Mouse (Mus musculus) yolk sac, embryonic 10.5 days (tissue): ENCODE measurements at regions not wholly inside any gene's neighbourhood (a gene's known extent, or its start where the extent isn't known, plus 50 kb on each side); places are given as distances from the start of the nearest gene placed in this dataset.

Source experiments
- DNase-seq: peaks from one replicate; pipeline ENCODE4 v3.0.0-alpha.2; 2017; ENCODE audit warnings: low spot score

DNA sequence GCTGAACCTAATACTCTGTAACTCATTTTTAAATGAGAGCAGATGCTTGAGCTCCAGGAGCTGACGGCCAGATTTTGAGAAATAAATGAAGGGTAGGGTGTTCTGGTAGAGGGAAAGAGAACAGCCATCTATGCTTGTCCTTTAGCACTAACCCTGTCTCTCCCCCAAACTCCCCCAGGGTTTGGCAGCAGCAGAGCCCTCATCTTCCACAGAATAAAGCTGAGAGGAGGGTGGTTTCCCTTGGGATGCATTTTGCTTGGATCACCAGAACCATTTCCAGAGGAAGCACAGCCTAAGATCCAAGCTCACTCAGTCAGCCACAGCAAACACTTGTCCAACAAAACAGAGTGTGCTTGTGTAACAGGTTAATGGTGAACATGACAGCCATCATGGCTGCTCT, 464.8 kb upstream of the Marcks start:
- no peak for DNase-seq

GRCm38 (mm10) chr10:37602936-37603335, 464.2 kb upstream of the Marcks start:
- DNase-seq = no peak

DNA sequence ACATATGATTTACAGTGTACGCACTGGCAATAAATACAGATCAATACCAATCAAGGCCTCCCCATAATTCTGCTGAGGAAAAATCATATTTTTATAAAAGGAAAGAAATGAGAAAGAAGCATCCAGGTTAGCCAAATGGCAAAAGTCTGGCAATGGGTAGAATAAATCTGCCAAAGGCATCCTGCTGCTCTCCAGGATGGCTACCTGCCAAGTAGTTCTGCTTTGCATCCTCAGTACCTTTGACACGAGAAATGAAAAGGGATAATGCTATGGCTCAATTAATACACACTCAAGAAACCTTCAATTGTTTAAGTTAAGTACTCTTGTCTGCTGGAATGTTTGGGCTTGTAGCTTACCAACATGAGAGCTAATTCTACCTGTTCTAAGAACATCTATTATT, 451.2 kb upstream of the Marcks start:
- no peak for DNase-seq

DNA sequence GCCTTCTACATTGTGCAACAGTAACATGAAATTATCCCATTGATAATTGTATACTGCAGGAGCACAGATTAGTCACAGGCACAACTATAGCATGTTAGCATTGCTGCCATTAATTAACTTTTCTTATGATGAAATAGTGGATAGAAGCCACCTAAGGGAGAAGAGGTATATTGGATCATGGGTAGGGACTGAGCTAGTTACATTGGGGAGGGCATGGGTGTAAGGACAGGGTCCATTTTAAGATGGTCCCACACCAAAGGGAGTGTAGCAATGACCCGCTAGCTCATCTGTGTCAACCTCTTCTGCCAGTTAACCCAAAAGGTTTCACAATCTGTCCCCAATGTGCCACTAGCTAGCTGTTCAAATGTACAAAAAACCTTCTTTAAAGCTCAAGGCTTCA, 450.3 kb upstream of the Marcks start:
- no peak for DNase-seq

GRCm38 (mm10) chr10:37571171-37571570, 432.5 kb upstream of the Marcks start:
- DNase-seq = no peak

GRCm38 (mm10) chr10:37561705-37562104, 423.0 kb upstream of the Marcks start:
- DNase-seq = no peak

GRCm38 (mm10) chr10:37549446-37549845, 410.7 kb upstream of the Marcks start:
- DNase-seq = no peak

DNA sequence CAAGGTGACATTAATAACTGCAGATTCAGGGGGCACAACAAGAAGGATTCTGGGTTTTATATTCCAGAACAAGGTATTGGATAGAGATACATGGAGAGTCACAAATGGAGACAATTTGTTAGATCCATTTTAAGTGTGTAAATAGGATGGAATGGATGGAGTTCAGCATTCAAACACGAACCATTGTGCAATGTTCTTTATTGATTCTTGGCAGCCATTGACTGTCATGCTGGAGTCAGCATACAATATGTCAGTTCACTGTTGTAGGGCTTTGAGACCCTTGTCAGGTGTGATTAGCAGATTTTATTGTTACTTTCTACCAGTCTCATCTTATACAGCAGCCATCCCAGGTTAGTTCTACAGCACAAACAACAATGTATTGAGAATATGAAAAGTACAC, 402.0 kb upstream of the Marcks start:
- no peak for DNase-seq

DNA sequence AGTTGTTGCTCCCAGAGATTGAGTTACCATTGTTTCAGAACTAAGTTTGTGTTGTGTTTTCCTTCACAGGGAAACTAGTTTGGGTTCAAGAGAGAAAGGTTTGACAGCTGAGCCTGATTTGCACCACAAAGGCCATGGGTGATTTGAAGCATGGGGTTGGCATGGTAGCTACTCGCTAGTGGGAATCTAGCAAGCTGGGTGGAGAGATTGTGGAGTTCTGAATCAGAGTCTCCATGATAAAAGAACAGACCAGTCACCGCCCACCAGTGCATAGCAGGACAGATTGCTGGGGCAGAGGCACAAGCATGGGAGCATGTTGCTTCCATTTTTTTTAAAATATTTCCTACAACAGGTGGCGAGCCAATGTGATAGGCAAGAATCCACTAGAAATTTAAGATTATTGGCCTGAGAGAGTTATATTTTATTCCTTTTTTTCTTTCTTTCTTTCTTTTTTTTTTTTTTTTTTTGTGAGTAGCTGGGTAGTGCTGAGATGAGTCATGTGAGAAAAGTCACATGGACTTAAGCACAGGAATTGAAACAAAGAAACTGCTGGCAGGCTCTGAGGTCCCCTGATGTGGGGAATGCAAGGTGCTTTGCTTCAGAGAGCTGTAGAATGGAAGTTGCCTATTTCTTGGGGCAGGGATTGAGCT, 367.4 kb upstream of the Marcks start:
- DNase-seq = no peak

- no peak for DNase-seq
These were observed 365.7 kb upstream of the Marcks start for GRCm38 (mm10) chr10:37504468-37504867.

GRCm38 (mm10) chr10:37502505-37502904, 363.8 kb upstream of the Marcks start:
- no peak for DNase-seq

GRCm38 (mm10) chr10:37501043-37501442, 362.3 kb upstream of the Marcks start:
- DNase-seq = no peak

DNA sequence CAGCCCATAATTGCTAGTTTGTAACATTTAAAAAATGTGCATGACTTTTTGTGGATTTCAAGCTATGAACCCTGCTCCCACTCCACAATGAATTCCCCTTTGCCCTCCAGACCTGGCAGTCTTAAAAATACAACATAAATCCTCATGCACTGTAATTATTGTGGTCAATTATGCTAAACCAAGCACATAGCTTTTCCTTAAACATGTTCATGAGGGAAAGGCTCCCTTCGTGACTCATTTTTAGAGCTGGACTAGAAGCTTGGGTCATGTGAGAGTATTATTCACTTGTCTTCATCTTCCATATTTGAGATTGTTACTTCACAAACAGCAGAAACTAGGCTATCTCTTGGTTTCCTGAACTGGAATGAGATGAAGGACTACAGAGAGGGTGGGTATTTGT, 356.7 kb upstream of the Marcks start:
- DNase-seq = no peak

DNA sequence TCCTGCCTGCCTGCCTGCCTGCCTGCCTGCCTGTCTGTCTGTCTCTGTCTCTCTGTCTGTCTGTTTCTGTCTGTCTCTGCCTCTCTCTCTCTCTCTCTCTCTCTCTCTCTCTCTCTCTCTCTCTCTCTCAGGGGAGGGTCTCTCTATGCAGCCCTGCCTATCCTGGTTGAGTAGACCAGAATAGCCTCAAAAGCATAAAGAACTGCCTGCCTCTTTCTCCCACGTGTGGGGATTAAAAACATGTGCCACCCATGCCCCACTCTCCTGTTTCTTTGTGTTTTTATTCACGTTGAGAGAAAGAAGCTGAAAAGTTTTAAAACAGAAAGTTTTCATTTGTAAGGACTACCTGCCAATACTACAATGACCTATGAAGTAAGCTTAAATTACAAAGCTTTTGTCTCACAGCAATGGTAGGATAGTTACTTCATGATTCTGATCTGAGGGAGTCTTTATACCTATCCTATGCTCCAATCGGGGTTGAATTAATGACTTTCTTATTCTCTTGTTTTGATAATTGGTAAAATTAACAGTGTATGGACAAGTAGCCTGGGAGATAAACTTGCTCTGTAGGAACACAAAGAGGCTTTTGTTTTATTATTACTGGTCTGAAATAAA, 355.9 kb upstream of the Marcks start:
- DNase-seq = no peak

GRCm38 (mm10) chr10:37494098-37494497, 355.4 kb upstream of the Marcks start:
- DNase-seq = no peak

- DNase-seq = no peak
These were observed 345.7 kb upstream of the Marcks start for GRCm38 (mm10) chr10:37484311-37485023.

DNA sequence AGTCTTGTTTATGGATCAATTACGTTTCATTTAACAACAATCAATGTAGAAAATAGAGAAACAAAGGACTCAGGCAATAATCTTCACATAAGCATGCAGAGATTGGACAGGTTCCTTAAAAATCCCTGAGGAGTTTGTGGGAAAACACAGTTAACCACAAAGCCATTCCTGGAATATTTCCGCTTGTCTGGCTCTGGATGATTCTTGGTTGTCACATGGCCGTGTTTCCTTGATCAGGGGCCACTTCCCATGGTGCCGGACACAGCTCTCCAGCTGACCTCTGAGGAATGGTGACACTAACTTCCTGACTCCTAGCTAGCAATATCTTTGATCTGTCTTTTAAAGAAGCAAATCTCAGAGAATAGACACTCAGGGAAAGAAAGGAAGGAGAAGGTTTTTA, 344.8 kb upstream of the Marcks start:
- no peak for DNase-seq

- no peak for DNase-seq
These were observed 343.2 kb upstream of the Marcks start for GRCm38 (mm10) chr10:37481879-37482278.

DNA sequence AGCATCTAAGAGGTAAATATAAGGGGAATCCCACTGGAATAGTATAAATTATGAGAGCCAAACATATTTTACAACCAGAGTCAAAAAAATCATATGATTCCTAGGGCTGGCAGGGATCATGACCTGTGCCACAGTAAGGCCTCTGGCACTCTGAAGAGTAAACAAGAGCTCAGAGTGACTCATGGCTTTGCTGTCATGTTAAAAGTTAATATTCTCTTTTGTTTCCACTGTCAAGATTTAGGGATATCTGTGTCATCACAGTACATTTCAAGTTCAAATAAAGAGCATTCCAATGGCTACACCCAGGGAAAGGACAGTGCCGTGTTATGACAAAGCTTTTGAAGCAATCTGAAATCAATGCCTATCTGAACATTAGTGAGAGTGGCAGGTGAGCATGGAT, 341.6 kb upstream of the Marcks start:
- DNase-seq = no peak

- no peak for DNase-seq
These were observed 339.4 kb upstream of the Marcks start for GRCm38 (mm10) chr10:37478108-37478507.

DNA sequence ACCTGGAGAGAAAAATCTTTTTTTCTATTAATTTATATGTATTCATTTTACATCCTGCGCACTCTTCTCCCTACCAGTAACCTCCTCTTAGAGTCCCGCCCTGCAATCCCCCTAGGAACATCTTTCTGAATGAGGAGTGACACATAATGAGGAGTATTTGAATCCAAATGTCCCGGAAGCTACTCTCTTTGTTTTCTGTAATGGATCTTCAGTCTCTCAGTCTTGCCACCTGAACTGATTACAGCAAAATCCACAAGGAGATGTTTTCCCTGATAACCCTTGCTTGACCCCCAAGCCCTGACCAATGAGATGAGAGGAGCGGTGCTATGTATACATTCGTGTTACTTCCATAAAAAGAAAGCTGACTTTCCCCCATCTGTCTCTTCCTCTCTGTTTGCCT, 334.4 kb upstream of the Marcks start:
- DNase-seq = no peak

- no peak for DNase-seq
These were observed 318.7 kb upstream of the Marcks start for GRCm38 (mm10) chr10:37457384-37457783.

DNA sequence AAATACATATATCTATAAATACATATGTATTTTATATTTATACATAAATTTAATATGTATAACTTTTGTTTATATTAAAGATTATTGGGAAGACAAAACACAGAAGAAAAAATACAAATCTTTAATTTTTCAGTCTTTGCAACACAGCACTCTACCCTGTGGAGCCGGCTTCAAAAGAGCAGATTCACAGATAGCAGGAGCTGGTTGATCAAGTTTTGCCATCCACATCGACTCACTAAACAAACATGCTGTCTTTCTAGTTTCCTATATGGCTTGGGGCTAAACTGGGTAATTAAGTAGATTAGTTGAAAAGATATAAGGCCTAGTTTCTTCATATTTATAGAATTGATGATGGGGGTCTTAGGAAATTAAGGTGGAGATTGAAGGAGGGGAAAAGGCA, 311.2 kb upstream of the Marcks start:
- DNase-seq = no peak
